Mouse (Mus musculus) A20 (cell line): ENCODE results near the gene Zfp934.
"Not testable (repeated sequence)": the region's sequence is repeated elsewhere in the genome, so short reads cannot be mapped to it uniquely, and the experiment has no call there.

Source experiments
- DNase-seq: peaks from one replicate; pipeline ENCODE4 v3.0.0-alpha.2; 2011; ENCODE audit warnings: low read depth, low spot score

The Zfp934 gene

GRCm38 (mm10) chr13:62571099-62571498 is at the start of gene Zfp934:
Gene Zfp934 (minus strand): TSS chr13:62571199.
- DNase-seq: not testable (repeated sequence)

DNA sequence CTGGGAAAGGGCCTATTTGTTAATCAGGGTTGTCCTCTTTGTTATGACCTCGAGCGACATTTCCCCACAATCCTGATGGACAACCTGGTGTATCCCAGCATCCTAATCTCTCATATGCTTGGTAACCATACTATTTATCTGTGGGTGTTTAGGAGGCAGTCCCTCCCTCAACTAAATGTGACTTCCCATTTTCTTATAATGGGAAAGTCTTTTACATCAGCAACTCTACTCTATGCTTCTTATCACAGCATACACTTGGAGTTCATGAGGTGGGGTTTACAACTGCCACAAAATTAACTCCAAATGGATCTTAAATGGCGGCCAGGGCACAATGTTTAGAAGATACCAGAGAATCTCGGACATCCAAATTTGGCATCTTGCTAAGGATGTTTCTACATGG is 46.5 kb upstream of the Zfp934 start:
- not testable (repeated sequence) for DNase-seq

GRCm38 (mm10) chr13:62561696-62562095 is 9.3 kb downstream of the Zfp934 start:
- not testable (repeated sequence) for DNase-seq

- peak; percentile 80 for DNase-seq
Observed at GRCm38 (mm10) chr13:62558189-62559110, 12.5 kb downstream of the Zfp934 start, which contains the start of gene Zfp935. Gene Zfp935 (minus strand): TSS chr13:62558511.

DNA sequence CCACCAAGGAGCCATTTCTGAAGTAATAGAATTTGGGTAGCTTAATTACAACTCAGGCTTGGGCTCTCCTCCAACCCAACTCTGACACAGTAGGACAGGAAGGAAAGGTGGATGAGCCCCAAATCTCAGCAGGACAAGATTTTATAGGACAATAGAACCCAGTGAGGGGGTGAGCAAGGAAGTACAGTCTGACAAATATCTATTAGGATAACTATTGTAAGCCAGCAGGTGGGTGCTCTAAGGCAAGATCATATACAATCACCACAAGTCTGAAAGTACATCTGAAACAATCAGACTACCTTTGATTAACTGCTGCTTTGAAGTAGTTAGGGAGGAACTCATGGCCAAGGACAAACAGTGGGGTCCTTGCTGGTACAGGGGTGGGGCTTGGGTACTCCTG is 40.9 kb downstream of the Zfp934 start:
- not testable (repeated sequence) for DNase-seq

- DNase-seq: not testable (repeated sequence)
Observed at GRCm38 (mm10) chr13:62510641-62511420, 60.2 kb downstream of the Zfp934 start.

DNA sequence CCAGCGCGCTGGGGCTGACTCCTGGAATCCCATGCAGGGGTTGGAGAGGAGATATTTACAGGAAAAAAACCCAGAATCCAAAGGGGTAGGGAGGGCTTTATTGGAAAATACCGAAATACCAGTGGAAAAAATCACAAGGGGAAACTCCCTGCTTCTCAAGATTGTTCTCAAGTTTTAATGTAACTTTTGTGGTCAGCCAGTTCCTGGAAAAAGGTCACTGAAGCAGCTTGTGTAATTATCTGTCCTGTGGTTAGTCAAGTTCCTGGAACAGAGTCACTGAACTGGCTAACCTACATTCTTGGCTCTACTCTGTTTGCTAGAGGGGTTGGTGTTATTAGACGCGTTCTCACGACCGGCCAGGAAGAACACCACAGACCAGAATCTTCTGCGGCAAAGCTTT is 98.3 kb downstream of the Zfp934 start:
- not testable (repeated sequence) for DNase-seq

GRCm38 (mm10) chr13:62469947-62470346 is 101.1 kb downstream of the Zfp934 start:
- peak; percentile 75 for DNase-seq

DNA sequence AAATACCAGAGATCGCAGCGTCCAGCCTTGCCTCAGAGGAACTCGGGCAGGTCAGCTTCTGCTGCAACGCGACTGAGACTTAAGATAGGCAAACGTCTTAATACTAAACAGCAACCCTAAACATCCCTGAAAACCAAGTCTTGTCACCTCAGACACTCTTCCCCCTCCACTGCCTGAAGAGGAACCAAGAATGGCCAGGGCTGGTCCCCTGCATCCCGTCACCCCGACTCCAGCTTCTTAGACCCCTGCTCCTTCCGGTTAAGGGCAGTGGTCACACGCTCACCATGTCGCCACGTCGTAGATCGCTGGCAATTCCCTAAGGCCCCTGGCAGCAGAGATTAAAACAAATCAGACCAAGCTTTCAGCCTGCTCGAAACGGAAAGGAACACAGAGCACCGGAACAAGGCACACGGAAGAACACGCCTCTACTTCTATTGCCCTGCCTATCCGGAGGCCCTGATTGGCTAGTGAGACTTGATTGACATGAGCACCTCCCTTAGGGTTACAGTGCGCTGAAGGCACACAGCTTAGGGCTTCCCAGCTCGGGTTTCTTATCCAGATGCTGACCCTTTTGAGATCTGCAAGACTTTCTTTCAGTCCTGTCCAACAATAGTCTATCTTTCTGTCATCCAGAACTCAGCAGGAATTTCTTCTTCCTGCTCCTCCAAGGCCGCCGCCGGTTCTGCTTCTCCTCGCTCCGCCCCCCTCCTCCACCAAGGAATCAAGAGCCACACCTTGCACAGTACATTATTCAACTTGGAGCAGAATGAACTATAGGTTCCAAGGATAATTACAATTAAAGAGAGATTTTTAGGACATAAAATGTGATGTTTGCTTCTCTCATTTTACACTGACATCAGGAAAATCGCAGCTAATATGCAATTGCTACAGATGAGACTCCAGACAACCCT is 104.3 kb downstream of the Zfp934 start, which contains the start of gene Gm49359:
TSS of gene Gm49359 (minus strand) at position 409 of the 911 bp plus-strand sequence.
- peak; percentile 94 for DNase-seq
